Mouse (Mus musculus) liver, postnatal 0 days (tissue): Measurements from ENCODE around the gene Lbx2.

Experiments
- CTCF ChIP-seq: sonication (generic); IDR thresholded peaks from 2 replicates; pipeline ENCODE4 v1.5.1; 2016; ENCODE audit warnings: antibody characterized with exemption, low read depth
- EP300 ChIP-seq: IDR thresholded peaks from 2 replicates; pipeline ENCODE4 v1.6.1; 2016; ENCODE audit warnings: antibody characterized with exemption, low read depth, mild to moderate bottlenecking

DNA sequence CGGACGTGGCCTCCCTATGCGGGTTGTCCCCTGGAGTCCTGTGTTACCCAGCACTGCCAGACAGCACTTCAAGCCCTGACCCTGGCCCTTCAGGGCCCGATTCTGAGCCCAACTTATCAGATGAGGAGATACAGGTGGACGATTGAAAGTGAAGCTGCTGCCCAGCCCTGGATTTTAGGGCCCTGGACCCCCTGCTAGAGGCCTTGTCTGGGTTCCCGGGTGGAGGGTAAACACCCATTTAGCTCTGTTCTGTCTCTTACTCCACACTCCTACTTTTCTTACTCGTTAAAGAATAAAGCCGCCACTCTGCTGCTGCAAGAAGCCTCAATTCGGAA is 1.7 kb downstream of the Lbx2 start:
- TF ChIP-seq CTCF (no peak), EP300 (no peak)
